Mouse (Mus musculus) midbrain, embryonic 12.5 days (tissue): ENCODE data around the gene Pkig. TPM values are rescaled to one million over a fixed set of nuclear protein-coding genes. Genes with fewer than 3 reads are reported as not detected.

ENCODE experiments used
- ATAC-seq: fragments of 200-750 bp; cut with Nextera tagmentation; 2 replicates; pipeline ENCODE4 v1.8.0; 2017; ENCODE audit warnings: low read depth, moderate TSS enrichment, moderate library complexity; ENCODE audit not compliant: low FRiP score
- H3K27ac ChIP-seq: fragments of 300-500 bp; sonication (generic); replicated peaks from 2 replicates; pipeline ENCODE4 v1.5.1; 2016; ENCODE audit warnings: mild to moderate bottlenecking
- H3K27me3 ChIP-seq: fragments of 300-500 bp; sonication (generic); 2 replicates; pipeline ENCODE4 v1.6.1; 2016; ENCODE audit warnings: mild to moderate bottlenecking
- H3K36me3 ChIP-seq: fragments of 300-500 bp; sonication (generic); 2 replicates; pipeline ENCODE4 v1.6.1; 2016
- H3K4me1 ChIP-seq: fragments of 300-500 bp; sonication (generic); 2 replicates; pipeline ENCODE4 v1.6.1; 2016
- H3K4me2 ChIP-seq: fragments of 300-500 bp; sonication (generic); replicated peaks from 2 replicates; pipeline ENCODE4 v1.6.1; 2016; ENCODE audit warnings: mild to moderate bottlenecking, moderate library complexity
- H3K4me3 ChIP-seq: fragments of 300-500 bp; sonication (generic); 2 replicates; pipeline ENCODE4 v1.5.1; 2016; ENCODE audit warnings: mild to moderate bottlenecking
- H3K9ac ChIP-seq: fragments of 300-500 bp; sonication (generic); replicated peaks from 2 replicates; pipeline ENCODE4 v1.6.1; 2016; ENCODE audit warnings: mild to moderate bottlenecking, moderate library complexity
- H3K9me3 ChIP-seq: fragments of 300-500 bp; sonication (generic); 2 replicates; pipeline ENCODE4 v1.6.1; 2016; ENCODE audit warnings: mild to moderate bottlenecking
- WGBS: fragments of 180-500 bp; shearing (Covaris S2); methylation state at CpG from one replicate; pipeline ENCODE4 v1.1.7; 2016; 5-methylcytosine and 5-hydroxymethylcytosine counted together
- polyA plus RNA-seq: library from polyadenylated mRNA; unstranded; fragments of >200 nt; fragmentation: Nextera tagmentation; extraction: Ambion mirVana; gene quantifications from 2 replicates; pipeline ENCODE4 v1.2.1, GENCODE M21; 2016

Gene Pkig
- polyA plus RNA-seq, 1 experiment from 2014 or later, result 120 TPM

DNA sequence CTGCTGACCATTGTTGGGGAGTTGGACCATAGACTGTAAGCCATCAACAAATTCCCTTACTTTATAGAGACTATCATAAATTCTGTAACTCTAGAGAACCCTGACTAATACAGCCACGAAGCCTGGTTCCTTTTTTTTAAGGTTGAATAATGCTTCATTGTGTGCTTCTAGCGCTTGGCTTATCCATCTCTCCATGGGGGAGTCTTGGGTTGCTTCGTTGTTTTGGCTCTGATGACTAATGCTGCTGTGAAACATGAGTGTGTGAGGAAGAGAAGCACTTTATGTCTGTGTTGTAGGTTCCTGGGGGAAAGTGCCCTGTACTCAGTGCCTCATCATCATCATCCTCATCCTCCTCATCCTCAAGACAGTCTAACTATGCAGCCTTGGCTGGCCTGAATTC is 5.7 kb downstream of the Pkig start:
- ATAC-seq, result no peak
- Histone ChIP-seq H3K4me2 (no peak overlapping the region), H3K27me3 (no peaks in the 10 kb centered on the region), H3K9ac (no peak overlapping the region), H3K27ac (no peak overlapping the region), H3K36me3 (no peaks in the 10 kb centered on the region), H3K4me3 (no peak overlapping the region), H3K9me3 (no peaks in the 10 kb centered on the region), H3K4me1 (peaks cover 16% of the 10 kb centered on the region)
- 61% methylated on average over 3 of the region's 3 CpGs for WGBS

DNA sequence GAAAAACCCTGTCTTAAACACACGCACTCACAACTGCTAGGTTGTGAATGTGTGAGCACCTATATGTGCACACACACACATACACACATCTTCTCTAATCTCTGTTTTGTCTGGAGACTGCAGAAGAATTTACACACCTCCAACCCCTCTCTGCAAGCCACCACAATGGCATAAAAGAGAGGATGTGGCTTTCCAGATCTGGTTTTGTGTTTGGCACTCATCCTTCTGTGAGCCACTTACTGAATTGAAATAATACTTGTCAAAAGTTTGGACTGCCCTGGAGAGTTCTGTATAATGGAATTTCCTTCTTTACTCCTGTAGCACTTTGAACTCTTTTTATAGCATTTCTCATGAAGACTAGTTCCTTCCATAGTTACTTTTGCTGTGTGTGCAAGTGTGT is 8.9 kb downstream of the Pkig start:
- Histone ChIP-seq H3K9me3 (no peaks in the 10 kb centered on the region), H3K9ac (no peak overlapping the region), H3K27me3 (no peaks in the 10 kb centered on the region), H3K36me3 (no peaks in the 10 kb centered on the region), H3K27ac (no peak overlapping the region), H3K4me3 (no peak overlapping the region), H3K4me2 (no peak overlapping the region), H3K4me1 (no peaks in the 10 kb centered on the region)
- no peak for ATAC-seq
- 100% methylated on average over 1 of the region's 1 CpGs for WGBS

DNA sequence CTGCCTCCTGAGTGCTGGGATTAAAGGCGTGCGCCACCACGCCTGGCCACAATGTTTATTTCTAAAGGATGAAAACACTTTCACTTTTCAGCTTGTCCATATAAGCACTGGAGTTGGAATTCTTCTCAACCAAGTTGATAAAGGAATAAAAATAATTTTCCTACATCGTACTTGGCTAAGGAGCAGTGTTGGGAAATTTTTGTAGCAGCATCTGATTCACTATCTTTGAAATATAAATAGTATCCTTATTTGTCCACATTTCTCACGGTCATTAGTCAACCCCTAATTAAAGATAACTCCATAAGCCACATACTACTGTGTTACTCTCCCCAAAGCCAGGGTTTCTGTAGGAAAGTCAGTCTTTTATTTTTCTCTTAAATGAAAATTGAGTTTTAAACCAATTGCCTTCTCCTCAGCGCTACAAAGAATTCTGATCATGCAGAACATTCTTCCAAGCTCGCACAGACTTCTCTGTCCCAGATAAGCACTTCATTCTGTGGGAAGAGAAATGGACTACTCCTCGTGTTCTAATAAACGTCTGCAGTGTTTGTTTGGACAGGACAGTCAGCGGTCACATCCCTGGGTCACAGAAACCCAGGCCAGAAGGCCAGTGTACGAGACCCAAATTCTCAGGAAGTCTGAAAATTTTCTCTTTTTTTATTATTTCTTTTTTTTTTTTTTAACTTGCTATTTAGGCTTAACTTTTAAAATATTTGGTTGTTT is 12.8 kb downstream of the Pkig start:
- Histone ChIP-seq H3K27ac (no peak overlapping the region), H3K27me3 (no peaks in the 10 kb centered on the region), H3K4me1 (peaks cover 9% of the 10 kb centered on the region; the same call in 1 of the 2 replicates), H3K4me3 (no peak overlapping the region), H3K9me3 (no peaks in the 10 kb centered on the region), H3K36me3 (no peaks in the 10 kb centered on the region), H3K9ac (no peak overlapping the region), H3K4me2 (no peak overlapping the region)
- 91% methylated on average over 11 of the region's 11 CpGs for whole genome bisulfite sequencing
- ATAC-seq, result no peak

DNA sequence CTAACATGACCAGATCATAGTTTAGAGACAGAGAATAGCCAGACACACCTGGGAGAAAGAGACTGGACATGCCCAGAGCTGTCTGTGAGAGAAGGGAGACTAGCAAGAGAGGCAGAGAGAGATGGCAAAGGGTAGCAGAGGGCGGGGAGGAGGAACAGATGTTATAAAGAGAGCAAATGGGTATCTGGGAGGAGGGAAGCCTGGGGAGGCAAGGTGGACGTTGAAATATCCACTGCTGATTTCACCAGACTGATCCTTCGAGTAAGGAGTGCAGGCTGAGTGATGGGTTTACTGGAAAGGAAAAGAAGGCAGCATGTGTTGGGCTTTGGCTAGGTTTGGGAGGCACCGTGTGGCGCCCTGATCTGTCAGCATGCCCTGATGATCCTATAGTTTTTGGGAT is 16.2 kb downstream of the Pkig start:
- no peaks in the 10 kb centered on the region for H3K9me3 ChIP-seq
- WGBS, result 78% methylated on average over 5 of the region's 5 CpGs
- no peak overlapping the region for H3K4me3 ChIP-seq
- no peak overlapping the region for H3K4me2 ChIP-seq
- no peaks in the 10 kb centered on the region for H3K36me3 ChIP-seq
- no peak overlapping the region for H3K9ac ChIP-seq
- no peaks in the 10 kb centered on the region for H3K27me3 ChIP-seq
- peaks cover 9% of the 10 kb centered on the region; the same call in 1 of the 2 replicates for H3K4me1 ChIP-seq
- no peak overlapping the region for H3K27ac ChIP-seq
- no peak for ATAC-seq

DNA sequence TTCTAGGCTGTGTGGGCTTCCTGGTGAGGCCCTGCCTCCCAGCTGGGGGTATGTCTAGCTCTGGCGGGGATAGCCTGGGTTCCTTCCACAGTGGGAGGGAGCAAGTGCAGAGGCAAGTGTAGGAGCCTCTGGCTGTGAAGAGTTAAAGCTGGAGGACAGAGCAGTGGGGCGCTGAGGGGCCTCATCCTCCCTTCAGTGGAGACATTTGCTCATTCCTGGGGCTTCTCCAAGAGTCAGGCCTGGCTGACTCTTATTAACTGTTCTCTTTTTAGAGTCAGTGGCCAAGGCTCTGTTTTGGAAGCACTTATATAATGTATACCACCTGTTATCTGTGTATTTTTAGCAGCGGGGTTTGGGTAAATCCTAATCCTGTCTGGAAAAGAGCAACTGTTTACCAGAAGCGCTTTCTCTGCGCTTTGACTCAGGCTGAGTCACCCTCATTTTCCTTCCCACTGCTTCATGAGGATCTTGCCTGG is 17.0 kb downstream of the Pkig start:
- no peak overlapping the region for H3K4me3 ChIP-seq
- H3K9ac ChIP-seq, result no peak overlapping the region
- H3K4me1 ChIP-seq, result peaks cover 9% of the 10 kb centered on the region; the same call in 1 of the 2 replicates
- H3K9me3 ChIP-seq, result no peaks in the 10 kb centered on the region
- no peaks in the 10 kb centered on the region for H3K36me3 ChIP-seq
- H3K27ac ChIP-seq, result no peak overlapping the region
- no peak for ATAC-seq
- H3K27me3 ChIP-seq, result no peaks in the 10 kb centered on the region
- WGBS, result 43% methylated on average over 5 of the region's 5 CpGs
- H3K4me2 ChIP-seq, result no peak overlapping the region

DNA sequence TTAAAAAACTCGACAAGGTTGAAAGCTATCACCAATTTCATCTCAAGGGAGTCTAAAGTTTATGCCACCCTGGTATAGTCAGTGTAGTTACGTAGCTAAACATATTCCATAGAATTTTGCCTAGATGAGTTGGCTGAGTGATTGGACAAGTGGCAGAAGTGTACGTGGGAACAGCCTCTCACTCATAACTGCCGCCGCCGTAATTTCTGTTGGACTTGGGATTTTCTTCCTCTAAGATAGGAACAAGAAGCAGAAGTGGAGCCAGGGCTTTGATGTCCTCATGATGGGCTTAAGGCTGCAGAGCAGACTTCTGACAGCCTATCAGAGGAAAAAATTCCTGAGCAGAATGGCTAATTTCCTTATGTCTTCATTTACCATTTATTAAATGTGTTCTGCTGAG is 17.5 kb downstream of the Pkig start:
- H3K9ac ChIP-seq, result no peak overlapping the region
- ATAC-seq, result no peak
- no peaks in the 10 kb centered on the region for H3K36me3 ChIP-seq
- no peaks in the 10 kb centered on the region for H3K9me3 ChIP-seq
- H3K27ac ChIP-seq, result no peak overlapping the region
- 78% methylated on average over 6 of the region's 6 CpGs for WGBS
- H3K27me3 ChIP-seq, result no peaks in the 10 kb centered on the region
- H3K4me3 ChIP-seq, result no peak overlapping the region
- no peak overlapping the region for H3K4me2 ChIP-seq
- peaks cover 9% of the 10 kb centered on the region; the same call in 1 of the 2 replicates for H3K4me1 ChIP-seq

DNA sequence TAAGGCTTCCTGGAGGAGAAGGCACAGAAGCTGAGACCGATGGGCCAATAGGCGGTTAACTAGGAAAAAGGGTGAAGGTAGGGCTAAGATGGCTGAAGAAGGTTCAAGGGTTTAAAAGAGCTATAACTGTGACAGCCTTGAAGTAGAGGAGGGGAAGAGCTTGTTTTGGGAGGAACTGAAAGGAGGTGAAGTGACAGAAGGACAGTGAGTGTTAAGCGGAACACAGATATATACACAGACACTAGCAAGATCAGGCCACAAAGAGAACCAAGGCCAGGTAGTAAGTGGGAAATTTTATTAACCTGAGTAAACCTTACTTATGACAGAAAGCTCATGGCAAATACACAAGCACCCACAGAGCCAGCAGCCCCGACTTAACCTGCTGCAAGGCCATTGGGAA is 18.1 kb downstream of the Pkig start:
- H3K4me2 ChIP-seq, result no peak overlapping the region
- WGBS, result 93% methylated on average over 4 of the region's 4 CpGs
- no peak overlapping the region for H3K27ac ChIP-seq
- no peak overlapping the region for H3K9ac ChIP-seq
- H3K27me3 ChIP-seq, result no peaks in the 10 kb centered on the region
- H3K4me3 ChIP-seq, result no peak overlapping the region
- peaks cover 9% of the 10 kb centered on the region; the same call in 1 of the 2 replicates for H3K4me1 ChIP-seq
- no peaks in the 10 kb centered on the region for H3K9me3 ChIP-seq
- ATAC-seq, result no peak
- H3K36me3 ChIP-seq, result no peaks in the 10 kb centered on the region

DNA sequence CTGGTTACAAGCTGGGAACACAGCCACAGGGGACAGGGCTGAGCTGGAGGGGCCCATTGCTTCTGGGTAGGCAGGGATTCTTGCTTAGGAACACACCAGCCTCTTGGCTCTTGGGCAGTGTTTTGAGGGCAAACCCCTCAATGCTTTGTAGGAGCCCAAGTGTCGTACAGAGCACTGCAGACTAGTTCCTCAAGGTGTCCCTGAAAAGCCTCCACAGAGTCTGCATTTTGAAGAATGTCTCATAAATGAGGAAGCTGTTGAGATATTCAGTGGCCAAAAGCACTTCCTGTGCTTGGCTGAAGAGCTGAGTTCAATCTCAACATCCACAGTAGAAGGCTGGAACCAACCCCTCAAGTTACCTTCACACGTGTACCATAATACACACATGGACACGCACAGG is 18.6 kb downstream of the Pkig start:
- H3K9me3 ChIP-seq, result no peaks in the 10 kb centered on the region
- ATAC-seq, result no peak
- H3K27me3 ChIP-seq, result no peaks in the 10 kb centered on the region
- no peak overlapping the region for H3K27ac ChIP-seq
- 99% methylated on average over 3 of the region's 3 CpGs for WGBS
- no peaks in the 10 kb centered on the region for H3K36me3 ChIP-seq
- H3K4me2 ChIP-seq, result no peak overlapping the region
- H3K4me3 ChIP-seq, result no peak overlapping the region
- peaks cover 9% of the 10 kb centered on the region; the same call in 1 of the 2 replicates for H3K4me1 ChIP-seq
- H3K9ac ChIP-seq, result no peak overlapping the region

DNA sequence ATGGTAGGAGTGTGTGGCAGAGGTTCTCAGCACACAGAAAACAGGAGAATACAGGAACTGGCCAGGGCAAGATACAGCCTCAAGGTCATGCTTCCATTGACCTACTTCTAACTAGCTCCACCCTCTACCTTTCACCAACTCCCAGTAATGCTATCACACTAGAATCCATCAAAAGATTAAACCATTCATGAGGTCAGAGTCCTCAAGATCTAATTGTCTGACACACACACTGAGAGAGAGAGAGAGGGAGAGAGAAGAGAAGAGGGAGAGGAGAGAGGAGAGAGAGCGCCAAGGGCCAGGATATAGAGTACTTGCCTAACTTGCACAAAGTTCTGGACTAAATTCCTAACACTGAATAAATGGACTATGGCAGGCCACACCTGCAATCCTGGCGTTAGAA is 24.2 kb downstream of the Pkig start:
- H3K9ac ChIP-seq, result no peak overlapping the region
- no peak overlapping the region for H3K27ac ChIP-seq
- no peak for ATAC-seq
- no peak overlapping the region for H3K4me3 ChIP-seq
- no peaks in the 10 kb centered on the region for H3K27me3 ChIP-seq
- 92% methylated on average over 2 of the region's 2 CpGs for WGBS
- H3K4me1 ChIP-seq, result peaks cover 3% of the 10 kb centered on the region; the same call in 1 of the 2 replicates
- no peaks in the 10 kb centered on the region for H3K9me3 ChIP-seq
- H3K4me2 ChIP-seq, result no peak overlapping the region
- no peaks in the 10 kb centered on the region for H3K36me3 ChIP-seq

DNA sequence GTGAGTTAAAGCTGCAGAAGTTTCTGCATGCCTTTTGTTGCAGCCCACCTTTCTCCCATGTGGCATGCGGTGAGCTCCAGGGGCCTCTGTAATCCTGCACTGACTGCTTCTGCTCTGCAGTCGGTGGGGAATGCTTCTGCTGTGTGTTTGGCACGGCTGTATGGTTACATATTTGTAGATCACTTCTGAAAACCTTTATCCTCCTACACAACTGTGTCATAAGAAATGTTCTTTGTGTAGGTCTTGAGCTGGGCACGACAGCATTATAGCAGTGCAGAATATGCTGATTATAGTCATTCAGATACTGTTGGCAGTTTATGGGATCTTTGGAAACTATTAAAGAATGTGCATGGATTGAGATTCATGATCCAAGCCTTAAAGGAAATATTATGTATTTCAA is 27.1 kb downstream of the Pkig start:
- WGBS, result 67% methylated on average over 4 of the region's 4 CpGs
- H3K9ac ChIP-seq, result no peak overlapping the region
- H3K27me3 ChIP-seq, result no peaks in the 10 kb centered on the region
- H3K27ac ChIP-seq, result no peak overlapping the region; the same call in 1 of the 2 replicates
- peaks cover 16% of the 10 kb centered on the region for H3K4me1 ChIP-seq
- H3K4me3 ChIP-seq, result no peak overlapping the region
- no peaks in the 10 kb centered on the region for H3K9me3 ChIP-seq
- H3K36me3 ChIP-seq, result no peaks in the 10 kb centered on the region
- no peak overlapping the region for H3K4me2 ChIP-seq
- no peak for ATAC-seq

DNA sequence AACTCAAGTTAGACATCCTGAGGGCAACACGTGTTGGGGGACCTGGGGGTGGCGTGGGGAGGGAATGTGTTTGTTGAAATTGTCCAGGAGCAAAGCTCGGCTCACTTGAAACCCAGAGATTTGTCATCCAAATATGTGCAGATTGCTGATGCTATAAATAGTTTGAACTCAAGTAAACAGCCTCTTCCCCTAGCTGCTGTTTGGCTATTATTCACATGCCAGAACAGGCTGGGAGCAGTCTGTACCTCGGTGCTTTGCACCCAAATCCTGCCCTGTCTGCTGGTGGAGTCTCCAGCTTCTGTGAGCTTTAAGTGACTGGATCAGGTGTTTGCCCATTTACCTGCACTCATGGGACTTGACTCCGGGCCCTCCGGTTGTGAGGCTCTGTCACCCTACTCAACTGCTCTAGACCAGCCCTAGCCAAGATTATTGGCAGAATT is 27.6 kb downstream of the Pkig start:
- no peak overlapping the region for H3K9ac ChIP-seq
- H3K4me3 ChIP-seq, result no peak overlapping the region
- H3K9me3 ChIP-seq, result no peaks in the 10 kb centered on the region
- H3K4me2 ChIP-seq, result no peak overlapping the region
- no peaks in the 10 kb centered on the region for H3K36me3 ChIP-seq
- peaks cover 21% of the 10 kb centered on the region for H3K4me1 ChIP-seq
- no peak for ATAC-seq
- WGBS, result 78% methylated on average over 6 of the region's 6 CpGs
- H3K27me3 ChIP-seq, result no peaks in the 10 kb centered on the region
- H3K27ac ChIP-seq, result no peak overlapping the region

DNA sequence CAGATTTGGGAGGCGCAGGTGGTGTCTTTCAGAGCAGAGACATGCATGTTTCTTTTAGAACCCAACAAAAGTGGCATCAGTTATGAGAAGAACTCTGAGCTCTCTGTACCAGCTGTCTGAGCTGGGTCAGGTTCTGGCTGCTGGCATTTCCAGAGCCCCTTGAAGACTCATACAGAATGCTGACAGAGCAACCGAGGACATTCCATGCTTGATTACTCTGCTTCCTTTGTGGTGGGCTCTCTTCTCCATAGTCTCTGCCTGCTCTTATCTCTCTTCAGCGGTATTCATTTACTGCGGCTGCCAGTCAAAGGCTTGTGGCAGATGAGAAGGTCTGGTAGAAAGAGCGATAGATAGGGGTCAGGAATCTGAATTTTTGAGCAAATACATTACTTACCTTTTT is 28.0 kb downstream of the Pkig start:
- Histone ChIP-seq H3K4me3 (no peak overlapping the region), H3K4me1 (peaks cover 26% of the 10 kb centered on the region), H3K36me3 (no peaks in the 10 kb centered on the region), H3K27me3 (no peaks in the 10 kb centered on the region), H3K9me3 (no peaks in the 10 kb centered on the region), H3K9ac (no peak overlapping the region), H3K4me2 (no peak overlapping the region), H3K27ac (no peak overlapping the region)
- ATAC-seq, result no peak
- WGBS, result 78% methylated on average over 5 of the region's 5 CpGs

DNA sequence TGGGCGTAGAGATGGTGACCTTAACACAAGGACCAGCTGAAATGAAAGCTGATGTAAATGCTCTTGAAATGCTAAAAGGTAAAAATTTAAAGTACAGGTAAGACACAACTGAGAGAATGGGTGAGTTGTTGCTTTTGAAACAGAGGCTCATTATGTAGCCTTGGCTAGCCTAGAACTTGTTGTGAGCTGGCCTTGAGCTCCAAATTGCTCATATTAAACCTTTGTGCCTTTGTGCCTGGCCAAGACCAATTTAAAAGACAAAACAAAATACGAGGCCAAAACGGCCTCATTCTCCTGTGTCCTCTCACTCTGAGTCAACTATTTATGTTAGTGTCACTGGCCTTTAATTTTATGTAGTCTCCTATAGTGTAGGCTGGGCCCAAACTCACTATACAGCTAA is 28.7 kb downstream of the Pkig start:
- H3K4me3 ChIP-seq, result no peak overlapping the region
- H3K9me3 ChIP-seq, result no peaks in the 10 kb centered on the region
- no peak overlapping the region for H3K4me2 ChIP-seq
- no peaks in the 10 kb centered on the region for H3K27me3 ChIP-seq
- H3K9ac ChIP-seq, result no peak overlapping the region
- H3K4me1 ChIP-seq, result peaks cover 27% of the 10 kb centered on the region
- WGBS, result 89% methylated on average over 3 of the region's 3 CpGs
- H3K36me3 ChIP-seq, result no peaks in the 10 kb centered on the region
- no peak overlapping the region for H3K27ac ChIP-seq
- no peak for ATAC-seq
